Mouse (Mus musculus) kidney, adult 11 months (tissue): Measurements from ENCODE around the gene Six5.
A peak's percentile ranks its signal among the peaks of the same experiment; 100 is the strongest.
"Not testable (repeated sequence)": the region's sequence is repeated elsewhere in the genome, so short reads cannot be mapped to it uniquely, and the experiment has no call there.

ENCODE experiments used
- DNase-seq: peaks from one replicate; pipeline ENCODE4 v3.0.0; 2022

Six5 gene

DNA sequence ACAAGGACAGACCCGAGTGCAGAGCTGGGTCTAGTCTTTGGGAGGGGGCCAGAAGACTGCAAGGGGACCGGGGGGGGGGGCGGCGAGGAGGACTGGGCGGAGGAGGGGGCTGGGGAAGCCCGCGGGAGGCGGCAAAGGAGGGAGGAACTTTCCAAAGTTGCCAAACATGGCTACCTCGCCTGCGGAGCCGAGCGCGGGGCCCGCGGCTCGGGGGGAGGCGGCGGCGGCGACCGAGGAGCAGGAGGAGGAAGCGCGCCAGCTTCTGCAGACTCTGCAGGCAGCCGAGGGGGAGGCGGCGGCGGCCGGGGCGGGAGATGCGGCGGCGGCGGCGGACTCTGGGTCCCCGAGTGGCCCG lies at the start of gene Six5:
Gene Six5 (plus strand): TSS at position 124 of the 355 bp plus-strand sequence.
- no peak for DNase-seq

DNA sequence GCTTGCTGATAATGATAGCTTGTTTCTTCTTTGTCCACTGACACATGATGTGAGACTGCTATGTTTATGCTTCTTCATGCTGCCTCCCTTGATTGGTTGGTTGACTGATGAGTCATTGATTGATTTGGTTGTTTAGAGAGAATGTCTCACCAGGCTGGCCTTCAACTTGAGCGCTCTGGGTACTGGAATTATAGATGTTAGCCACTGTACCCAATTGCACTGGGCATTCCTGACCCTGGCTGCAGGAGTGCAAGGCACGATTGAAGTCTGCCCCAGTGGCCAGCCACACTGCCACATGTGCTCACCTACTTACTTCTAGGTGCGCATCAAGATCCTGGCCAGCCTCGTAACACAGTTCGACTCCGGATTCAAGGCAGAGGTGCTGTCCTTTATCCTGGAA lies 49.8 kb upstream of the Six5 start:
- DNase-seq, result no peak

DNA sequence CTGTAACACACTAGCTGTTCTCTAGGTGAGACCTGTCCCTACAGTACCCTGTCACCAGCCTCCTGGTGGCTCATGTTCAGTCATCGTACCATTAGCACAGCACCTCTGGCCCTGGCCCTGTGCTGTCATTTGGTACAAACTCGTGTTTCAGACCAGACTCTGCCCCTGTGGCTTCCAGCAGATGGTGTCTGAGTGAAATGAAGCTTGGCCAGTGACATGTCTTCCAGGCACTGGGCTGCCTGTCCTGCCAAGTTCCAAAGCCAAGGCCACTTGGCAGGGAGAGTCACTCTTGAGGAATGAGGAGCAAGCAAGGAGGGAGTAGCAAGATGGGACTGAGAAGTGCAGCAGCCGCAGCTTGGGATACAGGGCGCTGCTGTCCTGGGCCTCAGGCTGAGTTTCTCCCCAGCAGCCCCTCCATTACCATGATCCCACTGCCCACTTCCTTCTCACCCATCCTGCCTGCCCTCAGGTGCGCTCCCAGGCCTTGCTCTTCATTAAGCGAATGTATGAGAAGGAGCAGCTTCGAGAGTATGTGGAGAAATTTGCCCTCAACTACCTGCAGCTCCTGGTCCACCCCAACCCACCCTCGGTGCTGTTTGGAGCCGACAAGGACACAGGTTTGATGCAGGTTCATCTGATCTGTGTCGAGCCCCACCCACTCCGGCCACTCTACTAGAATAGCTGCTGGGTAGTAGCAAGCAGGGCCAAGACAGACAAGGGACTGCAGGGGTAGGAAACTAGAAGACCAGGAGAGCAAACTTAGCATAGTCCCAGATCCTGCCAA lies 47.9 kb upstream of the Six5 start:
- DNase-seq, result peak; percentile 38

DNA sequence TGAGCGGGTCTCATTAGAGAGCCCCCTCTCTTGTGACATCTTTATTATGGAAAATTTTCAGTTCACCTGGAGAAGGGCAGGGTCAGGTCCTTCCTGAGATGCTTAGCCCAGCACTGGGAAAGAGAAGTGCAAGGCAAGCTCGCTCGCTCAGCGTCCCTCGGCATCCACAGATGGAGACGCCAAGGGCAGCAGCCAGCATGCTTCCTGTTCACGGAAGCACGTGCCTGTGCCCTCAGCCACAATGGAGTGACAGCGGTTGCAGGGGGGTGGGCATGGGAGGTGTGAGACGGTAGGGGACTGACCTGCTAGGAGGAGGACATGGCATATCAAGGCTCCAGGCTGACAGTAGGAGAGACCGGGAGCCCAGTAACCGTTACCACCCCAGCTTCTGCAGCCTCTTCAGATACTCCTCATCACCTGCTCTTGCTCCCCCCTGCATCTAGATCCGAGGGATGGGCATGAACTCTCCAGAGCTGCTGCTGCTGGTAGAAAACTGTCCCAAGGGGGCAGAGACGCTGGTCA lies 46.3 kb upstream of the Six5 start:
- no peak for DNase-seq

DNA sequence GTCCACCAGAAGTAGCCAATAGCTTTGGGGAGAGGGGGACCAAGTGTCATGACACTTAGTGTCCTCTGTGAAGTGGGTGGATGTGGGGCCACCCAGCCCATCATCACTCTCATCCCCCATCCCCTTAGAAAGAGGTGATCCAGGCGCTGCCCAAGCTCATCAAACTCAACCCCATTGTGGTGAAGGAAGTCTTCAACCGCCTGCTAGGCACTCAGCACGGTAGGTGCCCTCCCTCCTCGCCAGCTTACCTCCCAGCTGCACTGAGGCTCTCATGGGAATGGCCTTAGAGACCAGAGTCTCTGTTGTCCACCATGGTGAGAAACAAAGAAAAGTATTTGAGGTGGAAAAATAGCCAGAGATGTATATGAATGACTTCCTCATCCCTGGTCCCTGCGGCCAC lies 45.1 kb upstream of the Six5 start:
- no peak for DNase-seq

DNA sequence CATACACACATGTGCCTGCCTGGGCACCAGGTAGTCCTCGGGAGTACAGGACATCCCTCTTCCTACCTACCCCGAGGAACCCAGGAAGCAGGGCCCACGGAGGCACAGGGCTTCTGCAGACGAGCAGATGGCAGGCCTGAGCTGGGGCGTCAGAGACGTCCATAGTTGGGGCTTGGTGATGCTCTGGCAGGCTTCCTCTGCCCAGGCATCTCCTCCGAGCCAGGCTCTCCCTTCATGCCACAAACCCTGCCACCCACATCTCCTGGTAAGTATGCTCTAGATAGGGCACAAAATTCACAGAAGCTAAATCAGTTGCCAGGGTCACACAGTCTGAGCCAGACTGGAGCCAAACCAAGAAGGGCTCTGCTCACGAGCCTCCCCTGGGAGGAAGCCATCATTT lies 44.2 kb upstream of the Six5 start:
- DNase-seq, result no peak

DNA sequence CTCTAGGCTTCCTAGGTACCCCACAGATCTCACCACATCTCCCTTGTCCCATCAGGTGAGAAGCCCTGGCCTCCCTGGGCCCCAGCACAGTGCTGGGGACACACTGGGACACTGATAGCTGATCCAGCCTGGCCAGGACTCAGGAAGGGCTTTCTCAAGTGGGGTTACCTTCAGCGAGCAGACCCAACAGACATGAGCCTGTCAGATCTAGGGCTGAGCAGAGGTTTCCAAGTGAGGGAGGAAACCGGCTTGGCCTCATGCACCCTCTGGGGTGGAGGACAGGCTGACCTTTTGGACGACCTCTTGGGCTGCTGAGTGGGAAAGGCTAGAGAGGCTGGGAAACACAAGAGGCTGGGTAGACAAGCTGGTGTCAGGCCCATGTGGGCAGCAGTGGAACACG lies 43.2 kb upstream of the Six5 start:
- no peak for DNase-seq

DNA sequence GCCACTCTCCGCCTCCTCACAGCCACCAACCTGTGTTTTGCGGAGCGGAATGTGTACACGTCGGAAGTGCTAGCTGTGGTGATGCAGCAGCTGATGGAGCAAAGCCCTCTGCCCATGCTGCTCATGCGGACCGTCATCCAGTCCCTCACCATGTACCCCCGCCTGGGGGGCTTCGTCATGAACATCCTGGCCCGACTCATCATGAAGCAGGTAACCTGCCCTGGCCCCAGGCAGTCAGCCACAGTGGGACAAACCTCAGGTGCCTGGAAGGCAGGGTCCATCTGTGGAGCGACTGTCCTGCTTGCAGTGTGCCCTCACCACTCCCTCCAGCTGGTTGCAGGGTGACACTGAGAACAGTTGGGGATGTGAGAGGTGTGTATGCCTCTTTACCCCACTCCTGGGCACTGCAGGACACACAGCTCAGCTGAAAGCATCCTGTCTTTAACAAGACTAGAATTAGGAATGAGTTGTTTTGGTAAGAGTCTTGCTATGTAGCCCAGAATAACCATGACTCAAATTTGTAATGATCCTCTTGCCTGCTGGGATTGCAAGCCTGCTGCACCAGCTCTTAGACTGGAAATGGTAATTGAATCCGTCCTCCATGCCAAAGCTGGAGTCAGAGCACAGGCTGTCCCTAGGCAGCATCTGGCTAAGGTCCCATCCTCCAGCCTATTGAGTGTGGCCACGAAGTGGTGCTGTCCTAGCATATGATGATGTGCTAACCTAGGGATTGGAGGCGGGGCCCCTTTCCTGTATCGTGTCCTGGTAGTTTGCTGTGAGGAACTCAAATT lies 41.9 kb upstream of the Six5 start:
- DNase-seq, result no peak

DNA sequence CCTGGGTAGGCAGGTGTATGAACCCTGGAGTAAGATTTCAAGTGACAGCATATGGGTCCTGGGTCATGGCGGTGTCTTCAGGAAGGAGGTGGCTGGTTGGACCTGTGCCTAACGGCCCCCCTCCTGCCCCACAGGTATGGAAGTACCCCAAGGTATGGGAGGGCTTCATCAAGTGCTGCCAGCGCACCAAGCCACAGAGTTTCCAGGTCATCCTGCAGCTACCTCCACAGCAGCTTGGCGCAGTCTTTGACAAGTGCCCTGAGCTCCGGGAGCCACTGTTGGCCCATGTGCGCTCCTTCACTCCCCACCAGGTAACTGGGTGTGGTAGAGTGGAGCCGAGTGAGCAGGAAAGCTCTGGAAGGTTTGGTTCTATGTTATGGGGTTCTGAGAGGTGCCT lies 41.3 kb upstream of the Six5 start:
- DNase-seq, result no peak

DNA sequence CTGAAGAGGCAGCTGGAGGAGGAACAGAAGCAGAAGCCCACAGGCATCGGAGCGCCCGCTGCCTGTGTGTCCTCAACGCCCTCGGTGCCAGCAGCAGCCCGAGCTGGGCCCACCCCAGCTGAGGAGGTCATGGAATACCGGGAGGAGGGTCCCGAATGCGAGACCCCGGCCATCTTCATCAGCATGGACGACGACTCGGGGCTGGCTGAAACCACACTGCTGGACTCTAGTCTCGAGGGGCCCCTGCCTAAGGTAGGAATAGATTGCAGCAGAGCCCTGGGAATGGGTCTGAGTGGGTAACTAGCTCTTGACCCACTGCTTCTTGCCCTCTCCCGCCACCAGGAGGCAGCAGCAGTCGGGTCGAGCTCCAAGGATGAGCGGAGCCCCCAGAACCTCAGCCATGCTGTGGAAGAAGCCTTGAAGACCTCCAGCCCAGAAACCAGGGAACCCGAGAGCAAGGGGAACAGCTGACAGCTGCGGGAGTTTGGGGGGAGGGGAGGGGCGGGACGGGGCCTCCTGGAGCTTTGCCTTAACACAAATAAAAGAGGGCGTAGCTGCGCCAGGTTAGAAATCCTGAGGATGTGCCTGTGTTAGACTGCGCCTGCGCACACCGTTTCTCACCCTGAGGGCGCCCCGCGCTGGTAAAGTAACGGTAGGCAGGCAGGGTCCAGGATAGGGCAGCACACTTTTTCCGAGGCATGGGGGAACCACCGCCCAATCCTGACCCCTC lies 40.2 kb upstream of the Six5 start, which contains the start of gene Rsph6a:
Gene Rsph6a (plus strand): TSS at position 644 of the 730 bp plus-strand sequence.
- DNase-seq, result no peak

DNA sequence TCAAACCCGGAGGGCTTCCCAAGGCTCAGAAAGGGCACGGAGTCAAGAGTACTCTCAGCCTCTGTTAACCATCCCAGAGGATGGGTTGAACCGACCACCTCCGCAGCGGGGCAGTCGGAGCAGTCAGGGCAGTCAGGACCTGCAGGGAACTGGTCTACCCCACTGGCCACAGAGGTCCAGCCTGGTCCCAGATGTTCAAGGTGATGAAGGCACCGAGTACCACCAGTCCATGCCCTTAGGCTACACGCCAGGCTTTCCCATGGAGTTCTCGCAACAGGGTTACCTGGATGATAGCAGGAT lies 39.7 kb upstream of the Six5 start:
- DNase-seq, result no peak

DNA sequence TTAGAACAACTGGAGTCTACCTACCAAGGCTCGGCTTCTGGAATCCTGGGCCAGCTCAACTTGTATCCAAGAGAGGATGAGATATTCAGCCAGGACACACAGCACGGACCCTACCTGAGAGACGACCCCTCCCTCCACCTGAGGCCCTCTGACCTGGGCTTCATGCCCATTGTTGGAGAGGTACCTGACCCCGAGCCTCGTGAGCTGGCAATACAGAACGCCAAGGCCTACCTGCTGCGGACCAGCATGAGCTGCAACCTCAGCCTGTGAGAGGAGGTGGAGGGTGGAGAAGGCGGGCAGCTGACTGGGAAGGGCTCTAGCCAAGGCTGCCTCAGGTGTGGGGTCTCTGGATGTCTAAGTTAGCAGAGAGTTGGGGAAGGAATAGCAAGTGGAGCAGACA lies 39.3 kb upstream of the Six5 start:
- no peak for DNase-seq

DNA sequence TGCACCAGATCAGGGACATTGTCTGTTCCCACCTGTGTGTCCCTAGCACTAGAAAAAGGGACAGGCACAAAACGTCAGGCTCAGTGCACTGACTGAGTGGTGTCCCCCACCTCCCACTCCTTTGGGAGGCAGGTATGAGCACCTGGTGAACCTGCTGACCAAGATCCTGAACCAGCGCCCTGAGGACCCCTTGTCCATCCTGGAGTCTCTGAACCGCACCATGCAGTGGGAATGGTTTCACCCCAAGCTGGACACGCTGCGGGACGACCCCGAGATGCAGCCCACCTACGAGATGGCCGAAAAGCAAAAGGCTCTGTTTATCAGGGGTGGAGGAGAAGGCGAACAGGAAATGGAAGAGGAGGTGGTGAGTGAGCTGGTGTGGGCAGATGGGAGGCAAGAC lies 37.0 kb upstream of the Six5 start:
- no peak for DNase-seq

DNA sequence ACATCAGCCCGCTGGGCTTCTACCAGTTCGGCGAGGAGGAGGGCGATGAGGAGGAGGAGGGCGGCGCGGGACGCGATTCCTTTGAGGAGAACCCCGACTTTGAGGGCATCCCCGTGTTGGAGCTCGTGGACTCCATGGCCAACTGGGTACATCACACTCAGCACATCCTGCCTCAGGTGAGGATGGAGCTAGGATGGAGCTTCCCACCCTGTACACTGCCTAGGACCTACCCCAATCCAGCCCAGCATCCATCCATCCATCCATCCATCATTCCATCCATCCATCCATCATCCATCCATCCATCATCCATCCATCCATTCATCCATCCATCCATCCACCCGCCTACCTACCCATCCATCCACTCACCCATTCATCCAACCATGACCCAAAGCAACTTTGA lies 28.5 kb upstream of the Six5 start:
- no peak for DNase-seq

DNA sequence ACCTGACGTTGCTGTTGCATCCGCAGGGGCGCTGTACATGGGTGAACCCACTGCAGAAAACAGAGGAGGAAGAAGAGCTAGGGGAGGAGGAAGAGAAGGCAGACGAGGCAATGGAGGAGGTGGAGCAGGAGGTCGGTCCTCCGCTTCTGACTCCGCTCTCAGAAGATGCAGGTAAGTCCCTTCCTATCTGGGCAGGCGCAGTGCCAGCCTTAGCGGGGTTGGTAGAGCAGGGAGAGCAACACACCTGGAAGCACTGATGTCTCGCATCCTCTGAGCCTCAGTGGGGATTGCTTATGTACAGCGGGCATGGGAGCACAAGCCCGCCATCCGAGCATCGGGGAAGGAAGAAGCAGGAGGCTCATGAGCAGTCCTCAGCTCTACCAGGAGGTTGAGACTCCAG lies 27.3 kb upstream of the Six5 start:
- no peak for DNase-seq

DNA sequence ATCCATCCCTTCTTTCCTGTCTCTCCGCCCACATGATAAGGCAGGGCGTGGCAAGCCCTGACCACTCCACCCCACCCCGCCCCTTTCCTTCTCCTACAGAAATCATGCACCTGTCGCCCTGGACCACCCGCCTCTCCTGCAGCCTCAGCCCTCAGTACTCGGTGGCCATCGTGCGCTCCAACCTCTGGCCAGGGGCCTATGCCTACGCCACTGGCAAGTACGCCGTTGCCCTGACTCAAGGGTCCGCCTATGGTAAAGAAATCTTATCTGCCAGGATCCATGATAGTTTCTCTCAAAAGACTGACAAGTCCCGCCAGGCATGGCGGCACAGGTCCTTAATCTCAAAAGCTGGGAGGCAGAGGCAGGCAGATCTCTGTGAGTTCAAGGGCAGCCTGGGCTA lies 26.5 kb upstream of the Six5 start:
- DNase-seq, result no peak

DNA sequence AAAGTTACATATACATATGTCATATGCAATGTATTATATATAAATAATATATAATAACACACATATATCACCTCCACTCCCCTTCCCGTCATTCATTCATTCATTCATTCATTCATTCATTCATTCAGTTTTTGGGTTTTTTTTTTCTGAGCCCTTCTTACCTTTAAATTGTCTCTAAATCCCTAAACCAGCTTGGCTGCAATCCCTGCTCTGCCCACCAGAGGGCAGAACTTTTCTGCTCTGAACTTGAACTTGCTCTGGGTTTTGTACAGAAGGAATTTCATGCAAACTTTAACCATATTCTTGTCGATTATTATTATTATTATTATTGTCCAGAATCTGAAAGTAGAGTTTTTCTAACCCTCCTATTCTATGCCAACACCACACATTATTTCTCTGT lies 25.7 kb upstream of the Six5 start:
- DNase-seq, result peak; percentile 54

DNA sequence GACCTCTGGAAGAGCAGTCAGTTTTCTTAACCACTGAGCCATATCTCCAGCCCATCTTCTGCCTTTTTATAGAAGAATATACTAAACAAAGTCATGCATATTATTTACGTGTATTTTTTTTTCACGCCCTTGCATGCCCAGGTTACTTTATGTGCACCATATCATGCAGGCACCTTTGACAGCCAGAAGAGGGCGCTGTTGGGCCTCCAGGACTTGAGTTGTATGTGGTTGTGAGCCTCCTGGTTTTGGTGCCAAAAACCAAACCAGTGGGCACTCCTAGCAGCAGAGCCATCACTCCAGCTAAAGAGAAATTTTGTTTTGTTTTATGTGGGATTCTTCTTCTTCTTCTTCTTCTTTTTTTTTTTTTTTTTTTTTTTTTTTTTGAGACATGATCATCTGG lies 24.9 kb upstream of the Six5 start:
- DNase-seq, result no peak

DNA sequence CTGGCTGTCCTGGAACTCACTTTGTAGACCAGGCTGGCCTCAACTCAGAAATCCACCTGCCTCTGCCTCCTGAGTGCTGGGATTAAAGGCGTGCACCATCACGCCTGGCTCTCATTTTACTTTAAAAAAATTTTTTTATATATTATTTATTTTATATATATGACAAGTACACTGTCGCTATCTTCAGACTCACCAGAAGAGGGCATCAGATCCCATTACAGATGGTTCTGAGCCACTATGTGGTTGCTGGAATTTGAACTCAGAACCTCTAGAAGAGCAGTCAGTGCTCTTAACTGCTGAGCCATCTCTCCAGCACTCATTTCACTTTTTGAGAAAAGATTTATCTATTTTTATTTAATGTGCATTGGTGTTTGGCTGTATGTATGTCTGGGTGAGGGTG lies 23.4 kb upstream of the Six5 start:
- not testable (repeated sequence) for DNase-seq

DNA sequence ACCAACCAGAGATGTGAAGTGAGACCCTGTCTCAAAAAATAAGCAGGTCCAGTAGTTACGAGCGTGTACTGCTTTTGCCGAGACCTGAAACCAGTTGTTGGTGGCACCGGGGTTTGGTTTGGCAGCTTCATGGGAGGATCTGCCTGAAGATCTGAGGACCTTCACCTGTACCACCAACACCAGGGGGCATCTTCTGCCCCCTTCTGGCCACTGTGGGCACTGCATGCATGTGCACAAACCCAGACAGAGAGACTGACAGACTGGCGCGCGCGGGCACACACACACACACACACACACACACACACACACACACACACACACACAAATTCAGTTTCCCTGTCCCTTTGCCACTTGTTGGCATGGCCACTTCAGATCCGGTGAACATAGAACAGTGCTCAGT lies 20.9 kb upstream of the Six5 start:
- no peak for DNase-seq

DNA sequence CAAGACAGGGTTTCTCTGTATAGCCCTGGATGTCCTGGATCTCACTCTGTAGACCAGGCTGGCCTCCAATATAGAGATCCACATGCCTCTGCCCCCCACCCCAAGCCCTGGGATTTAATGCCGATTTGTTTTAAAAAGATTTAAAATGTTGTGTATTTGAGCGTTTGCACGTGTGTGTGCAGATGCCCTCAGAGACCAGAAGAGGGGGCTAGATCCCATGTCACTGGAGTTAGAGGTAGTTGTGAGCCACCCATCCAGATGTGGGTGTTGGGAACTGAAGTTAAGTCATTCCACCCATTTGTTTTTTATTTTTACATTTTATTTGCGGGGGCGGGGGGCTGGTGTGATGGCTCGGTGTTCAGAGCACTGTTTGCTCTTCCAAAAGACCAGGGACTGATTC lies 19.9 kb upstream of the Six5 start:
- DNase-seq, result no peak

DNA sequence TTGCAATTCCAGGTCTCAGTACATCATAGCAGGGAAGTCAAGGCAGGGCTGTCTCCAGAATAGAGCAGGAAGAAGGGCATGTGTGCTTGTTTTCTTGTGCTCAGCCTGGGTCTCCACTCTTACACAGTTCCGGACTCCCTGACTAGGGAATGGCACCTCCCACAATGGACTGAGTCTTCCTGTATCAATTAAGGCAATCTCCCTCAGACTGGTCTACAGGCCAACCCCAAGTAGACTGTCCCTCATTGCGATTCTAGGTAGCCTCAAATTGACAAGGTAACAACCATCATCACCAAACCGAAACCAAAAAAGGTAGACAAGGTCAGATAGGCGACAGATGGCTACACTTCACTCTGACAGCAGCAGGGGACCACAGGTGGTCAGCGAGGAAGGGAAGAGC lies 19.2 kb upstream of the Six5 start:
- DNase-seq, result no peak

DNA sequence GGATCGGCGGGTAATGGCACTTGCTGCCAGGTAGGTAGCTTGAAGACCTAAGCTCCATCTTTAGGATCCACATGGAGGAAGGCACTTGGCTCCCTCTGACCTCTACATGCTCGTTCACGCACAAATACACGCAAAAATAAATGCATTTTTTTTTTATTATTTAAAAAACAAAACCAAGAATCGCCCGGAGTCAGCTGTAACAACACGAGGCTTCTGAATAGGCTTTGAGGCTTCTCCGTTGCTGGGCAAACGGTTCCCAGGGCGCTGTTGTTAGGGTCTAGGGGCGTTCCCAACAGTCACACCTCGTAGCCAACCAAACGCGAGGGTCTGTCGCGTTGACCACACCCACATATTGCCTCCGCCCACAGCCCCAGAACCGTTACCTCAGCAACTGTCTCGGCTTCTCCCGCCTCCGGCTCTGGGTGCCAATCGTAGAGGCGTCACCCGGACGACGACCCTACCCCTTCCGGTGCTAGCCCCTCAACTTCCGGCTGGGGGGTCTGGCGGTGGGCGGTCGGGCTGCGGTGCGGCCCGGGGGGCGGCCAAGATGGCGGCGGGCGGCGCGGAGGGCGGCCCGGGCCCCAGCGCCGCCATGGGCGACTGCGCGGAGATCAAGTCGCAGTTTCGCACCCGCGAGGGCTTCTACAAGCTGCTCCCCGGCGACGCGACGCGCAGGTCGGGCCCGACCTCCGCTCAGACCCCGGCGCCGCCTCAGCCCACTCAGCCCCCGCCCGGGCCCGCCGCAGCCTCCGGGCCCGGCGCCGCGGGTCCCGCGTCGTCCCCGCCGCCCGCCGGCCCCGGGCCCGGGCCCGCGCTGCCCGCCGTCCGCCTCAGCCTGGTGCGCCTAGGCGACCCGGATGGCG lies 18.4 kb upstream of the Six5 start, which contains the start of gene Dmwd:
Gene Dmwd (plus strand): TSS at position 505 of the 863 bp plus-strand sequence.
- DNase-seq, result peak; percentile 97
